In the genomic region with DNA sequence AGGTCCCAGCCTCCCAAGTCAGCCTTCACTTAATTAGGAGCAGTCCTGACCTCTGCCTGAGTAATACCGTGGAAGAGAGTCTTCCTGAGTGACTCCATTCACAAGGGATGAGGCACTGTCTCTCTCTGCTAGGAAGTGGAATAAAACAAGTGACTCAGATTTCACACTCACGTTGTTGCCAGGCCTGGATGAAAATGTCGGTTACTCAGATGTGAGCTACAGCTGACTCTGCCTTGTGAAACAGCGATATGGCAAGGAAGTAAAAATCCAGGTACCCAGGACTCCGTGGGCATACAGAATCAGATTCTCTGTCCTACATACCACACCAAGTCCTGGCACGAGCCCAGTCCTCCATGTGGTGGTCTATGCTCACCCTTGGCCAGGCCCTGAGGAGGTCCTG, we compare ENCODE assay signal across 19 mouse cellular contexts.
DNase-seq lines count a peak whose midpoint lies in the region; ATAC-seq and TF ChIP-seq lines count a peak whose summit lies in the region.
"Had no signal": no experiment of that assay in that cellular context is flagged by ENCODE, and none has a peak within 500 bp of the region (broad histone marks: within the 10 kb centered on the region; RNA-seq: fewer than 3 reads in every experiment).

No protein-coding gene starts in this region.

- 80% methylated on average over 6 of the region's 6 CpGs for WGBS in hindbrain, embryonic 12.5 days

- no peak overlapping the region for H3K27ac ChIP-seq in hindbrain, embryonic 12.5 days
- H3K27ac ChIP-seq: forebrain, embryonic 10.5 days; gastrocnemius, adult 2 months; heart, adult 2 months; hindbrain, embryonic 13.5 days; intestine, embryonic 15.5 days; kidney, postnatal 0 days; macrophage had no signal

- CTCF ChIA-PET in Patski (lab: Charles Lee) = interaction anchor here (1.0 kb wide), 1 partner anchor 47 kb away, joined by 3 read pairs; no protein-coding TSS in a partner anchor

- TF ChIP-seq CTCF in Patski (IDR thresholded peaks at IDR 0.05) = no peak

- DNase-seq in adrenal gland, postnatal 14 days = peak; percentile 26
- no peak for DNase-seq in adrenal gland, postnatal 4 days (ENCODE audit: low spot score in 2 of 2)
- DNase-seq in layer of hippocampus, adult 9-11 months = peak; percentile 44
- DNase-seq in layer of hippocampus, postnatal 14 days (ENCODE audit: low spot score in 2 of 2) = no peak
- DNase-seq in Patski (ENCODE audit: low read depth, low spot score) = peak; percentile 13
- DNase-seq in right cerebral cortex, postnatal 25 days = peak; percentile 50
- no peak for DNase-seq in ovary, postnatal 36 days (ENCODE audit: low spot score)
- DNase-seq: B cell, adult 2 months; gastrocnemius, adult 2 months; heart, adult 2 months; liver; lung, embryonic 14.5 days; midbrain, embryonic 14.5 days had no signal

- no peaks in the 10 kb centered on the region for H3K36me3 ChIP-seq in hindbrain, embryonic 12.5 days
- H3K36me3 ChIP-seq: forebrain, embryonic 10.5 days; hindbrain, embryonic 13.5 days; intestine, embryonic 15.5 days had no signal

- POLR2A ChIA-PET in Patski (lab: Charles Lee) = no interaction called here

- in situ Hi-C loops in Patski (cut with MboI; ENCODE audit: low pct_unique_long_range_greater_than_20kb) = no loop called here

- H3K4me3 ChIP-seq in hindbrain, embryonic 12.5 days = no peak overlapping the region
- H3K4me3 ChIP-seq: forebrain, embryonic 10.5 days; gastrocnemius, adult 2 months; heart, adult 2 months; hindbrain, embryonic 13.5 days; intestine, embryonic 15.5 days had no signal

- ATAC-seq in Patski = peak; percentile 47
- no peak for ATAC-seq in hindbrain, embryonic 12.5 days (ENCODE audit: low FRiP score)
- ATAC-seq: intestine, embryonic 15.5 days had no signal

- no peaks in the 10 kb centered on the region for H3K4me1 ChIP-seq in hindbrain, embryonic 12.5 days
- H3K4me1 ChIP-seq: forebrain, embryonic 10.5 days; intestine, embryonic 15.5 days had no signal

- H3K9ac ChIP-seq in hindbrain, embryonic 12.5 days = no peak overlapping the region
- H3K9ac ChIP-seq: hindbrain, embryonic 13.5 days; intestine, embryonic 15.5 days; lung, embryonic 14.5 days had no signal

- peaks cover 14% of the 10 kb centered on the region for H3K27me3 ChIP-seq in Patski
- no peaks in the 10 kb centered on the region for H3K27me3 ChIP-seq in hindbrain, embryonic 12.5 days
- H3K27me3 ChIP-seq: hindbrain, embryonic 13.5 days; intestine, embryonic 15.5 days had no signal

- no peak overlapping the region for H3K4me2 ChIP-seq in hindbrain, embryonic 12.5 days (replicated peaks)
- H3K4me2 ChIP-seq: hindbrain, embryonic 13.5 days; intestine, embryonic 15.5 days; lung, embryonic 14.5 days had no signal

- H3K9me3 ChIP-seq in hindbrain, embryonic 12.5 days (replicated peaks) = no peaks in the 10 kb centered on the region
- H3K9me3 ChIP-seq: hindbrain, embryonic 13.5 days; intestine, embryonic 15.5 days had no signal

Comparison
In these comparisons a context has a peak if more than half of its experiments do, and no peak if none do; other contexts are left out.
1. DNase-seq: peak in adrenal gland, postnatal 14 days (single experiment), layer of hippocampus, adult 9-11 months (single experiment), Patski (single experiment) and right cerebral cortex, postnatal 25 days (single experiment); none in adrenal gland, postnatal 4 days (0 of 2), layer of hippocampus, postnatal 14 days (0 of 2) and ovary, postnatal 36 days (single experiment).